Mouse (Mus musculus) adrenal gland, postnatal 4 days (tissue): Measurements from ENCODE around the gene Olfr605. TPM values are rescaled to one million over a fixed set of nuclear protein-coding genes. Genes with fewer than 3 reads are reported as not detected.
"Not testable (repeated sequence)": the region's sequence is repeated elsewhere in the genome, so short reads cannot be mapped to it uniquely, and the experiment has no call there.

Source experiments
- DNase-seq, 2 experiments: peaks; one replicate each; pipeline ENCODE4 v3.0.0; 2021 to 2022; ENCODE audit warnings: low spot score in 2 of 2, mixed read lengths in 2 of 2
- long read RNA-seq, 2 experiments: library from polyadenylated mRNA; stranded (forward); transcript quantifications; one replicate each; pipeline ENCODE4 v2.0.0; 2021
- microRNA-seq: library from miRNA; unstranded; fragments of <30 nt; microRNA quantifications from one replicate; pipeline ENCODE4 v1.2.0, GENCODE M21; 2021
- total RNA-seq, 2 experiments: library from RNA; stranded (reverse); gene quantifications; 2 replicates each; pipeline ENCODE4 v1.2.3; 2021

The Olfr605 gene
- total RNA-seq: not detected
- long read RNA-seq, experiment 1: 0 reads
- long read RNA-seq, experiment 2: 0 reads

GRCm38 (mm10) chr7:103445339-103445738, at the start of gene Olfr605:
Olfr605 (minus strand) TSS chr7:103445439.
- no peak for DNase-seq

- DNase-seq: not testable (repeated sequence)
These were observed 31.9 kb upstream of the Olfr605 start for GRCm38 (mm10) chr7:103477106-103477505.

DNA sequence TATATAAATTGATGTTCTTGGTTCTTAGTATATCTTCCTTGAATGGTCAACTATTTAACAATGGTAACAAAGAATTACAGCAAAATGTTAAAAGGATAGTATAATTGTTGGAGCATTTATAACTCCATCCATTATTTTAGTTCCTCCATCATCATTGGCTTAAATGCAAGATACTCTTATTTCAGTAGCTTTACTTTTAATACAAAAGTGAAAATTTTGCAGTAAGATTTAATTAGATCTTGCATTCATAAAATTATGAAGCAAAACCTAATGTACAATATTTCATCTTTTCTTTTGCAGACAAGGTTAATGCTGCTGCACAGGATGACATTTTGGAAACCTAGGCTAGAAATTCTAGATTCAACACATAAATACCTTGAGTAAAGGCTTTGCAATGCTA, 24.3 kb upstream of the Olfr605 start, which contains the start of gene Olfr608:
Gene Olfr608, plus strand, starts transcription at position 301 of the 400 bp plus-strand sequence.
- no peak for DNase-seq

GRCm38 (mm10) chr7:103460590-103460989, 15.4 kb upstream of the Olfr605 start:
- DNase-seq: no peak

DNA sequence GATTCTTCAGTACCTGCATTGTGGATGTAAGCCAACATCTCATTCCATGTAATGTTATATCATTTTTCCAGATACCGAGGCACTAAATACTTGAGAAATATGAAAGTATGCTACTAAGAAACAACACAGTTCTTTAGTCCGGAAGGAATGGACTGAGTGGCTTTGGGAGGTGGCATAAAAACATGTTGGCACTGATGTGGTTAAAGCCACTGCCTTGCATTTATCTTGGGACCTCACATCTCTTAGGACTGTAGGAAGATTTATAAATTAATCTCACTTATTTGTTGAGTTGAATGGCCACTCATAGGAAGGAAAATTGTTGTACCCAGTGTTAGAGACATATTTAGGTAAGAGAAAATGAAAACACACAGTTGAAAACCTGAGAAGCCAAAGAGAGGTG, 3.5 kb upstream of the Olfr605 start, which contains the start of gene Olfr606:
Gene Olfr606, plus strand, starts transcription at position 301 of the 400 bp plus-strand sequence.
- no peak for DNase-seq

DNA sequence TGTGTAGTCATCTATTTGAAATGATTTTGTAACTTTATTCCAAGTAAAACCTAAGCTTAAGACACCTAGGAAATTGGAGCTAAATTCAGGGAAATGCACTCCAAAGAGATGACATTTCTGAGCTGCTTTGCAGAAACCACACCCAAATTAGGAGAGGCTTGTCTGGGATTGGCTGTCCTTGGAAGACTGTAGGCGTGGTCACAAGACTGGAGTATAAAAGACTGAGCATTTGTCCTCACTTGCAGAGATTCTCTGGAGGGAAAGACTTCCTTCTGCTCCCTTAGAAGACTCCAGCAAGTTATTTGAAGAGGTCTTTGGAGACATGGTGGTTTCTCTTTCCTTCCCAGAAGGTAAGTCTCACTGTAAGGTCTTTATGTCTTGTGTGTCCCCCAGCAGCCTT, 30.5 kb downstream of the Olfr605 start, which contains the start of gene Usp17lc:
Gene Usp17lc, plus strand, starts transcription at position 301 of the 400 bp plus-strand sequence.
- DNase-seq: not testable (repeated sequence)

- DNase-seq: not testable (repeated sequence)
These were observed 38.7 kb downstream of the Olfr605 start for GRCm38 (mm10) chr7:103406521-103407055.

- DNase-seq: no peak
These were observed 46.3 kb downstream of the Olfr605 start for GRCm38 (mm10) chr7:103398981-103399380.

DNA sequence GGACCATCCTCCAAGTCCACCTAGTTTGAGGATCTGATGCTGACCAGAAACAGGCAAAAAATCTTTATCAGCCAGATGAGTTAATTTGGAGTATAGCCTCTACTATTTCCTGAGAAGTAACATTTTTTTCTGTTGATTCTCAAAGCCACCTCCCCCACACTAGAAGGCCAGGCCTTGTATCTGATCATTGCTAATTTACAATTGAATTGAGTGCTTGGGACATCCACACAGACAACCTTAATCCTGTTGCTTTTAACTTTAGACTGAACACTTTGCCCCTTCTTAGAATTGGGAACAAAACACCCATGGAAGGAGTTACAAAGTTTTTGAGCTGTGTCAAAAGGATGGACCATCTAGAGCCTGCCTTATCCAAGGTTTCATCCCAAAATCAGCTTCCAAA, 47.5 kb downstream of the Olfr605 start:
- DNase-seq: no peak

Small RNA genes within 50 kb of the gene (microRNA-seq; reads per million reads assigned to microRNA genes)
- gene Gm25774: not detected

Other genes starting within 250 kb of the Olfr605 start
- gene Olfr593, start 233.6 kb downstream of the Olfr605 start, total RNA-seq: not detected
- not detected for gene Olfr594, start 228.4 kb downstream of the Olfr605 start, total RNA-seq
- not detected for gene Usp17ld, start 192.9 kb downstream of the Olfr605 start, total RNA-seq
- not detected for gene Olfr596, start 139.8 kb downstream of the Olfr605 start, total RNA-seq
- not detected for gene Olfr597, start 129.1 kb downstream of the Olfr605 start, total RNA-seq
- not detected for gene Olfr598, start 121.9 kb downstream of the Olfr605 start, total RNA-seq
- gene Olfr599, start 109.5 kb downstream of the Olfr605 start, total RNA-seq: not detected
- gene Olfr600, start 95.8 kb downstream of the Olfr605 start, total RNA-seq: not detected
- not detected for gene Olfr601, start 82.8 kb downstream of the Olfr605 start, total RNA-seq
- not detected for gene Olfr603, start 59.3 kb downstream of the Olfr605 start, total RNA-seq
- not detected for gene Usp17lc, start 30.4 kb downstream of the Olfr605 start, total RNA-seq
- gene Olfr606, start 3.6 kb upstream of the Olfr605 start, total RNA-seq: not detected
- gene Olfr607, start 18.7 kb upstream of the Olfr605 start, total RNA-seq: not detected
- not detected for gene Olfr608, start 24.4 kb upstream of the Olfr605 start, total RNA-seq
- gene Olfr609, start 52.6 kb upstream of the Olfr605 start, total RNA-seq: not detected
- gene Olfr610, start 66.7 kb upstream of the Olfr605 start, total RNA-seq: not detected
- gene Olfr611, start 75.4 kb upstream of the Olfr605 start, total RNA-seq: not detected
- gene Olfr612, start 97.3 kb upstream of the Olfr605 start, total RNA-seq: not detected
- not detected for gene Olfr613, start 102.6 kb upstream of the Olfr605 start, total RNA-seq
- gene Olfr615, start 110.6 kb upstream of the Olfr605 start, total RNA-seq: not detected
- not detected for gene Olfr616, start 123.7 kb upstream of the Olfr605 start, total RNA-seq
- not detected for gene Olfr617, start 127.6 kb upstream of the Olfr605 start, total RNA-seq
- not detected for gene Olfr618, start 144.7 kb upstream of the Olfr605 start, total RNA-seq
- not detected for gene Olfr619, start 155.1 kb upstream of the Olfr605 start, total RNA-seq
- gene Olfr620, start 167.1 kb upstream of the Olfr605 start, total RNA-seq: not detected
- not detected for gene Olfr622, start 197.3 kb upstream of the Olfr605 start, total RNA-seq
- gene Olfr623, start 218.3 kb upstream of the Olfr605 start, total RNA-seq: not detected
- gene Olfr624, start 225.8 kb upstream of the Olfr605 start, total RNA-seq: under 1 TPM in 1 of 2 experiments, not detected in 1; 0.06 TPM
- gene Olfr625-ps1, start 237.3 kb upstream of the Olfr605 start, total RNA-seq: not detected